Mouse (Mus musculus) retina, postnatal 7 days (tissue): ENCODE measurements at regions not wholly inside any gene's neighbourhood (a gene's known extent, or its start where the extent isn't known, plus 50 kb on each side); places are given as distances from the start of the nearest gene placed in this dataset.
A peak's percentile ranks its signal among the peaks of the same experiment; 100 is the strongest.
"Not testable (repeated sequence)": the region's sequence is repeated elsewhere in the genome, so short reads cannot be mapped to it uniquely, and the experiment has no call there.

Experiments
- DNase-seq: peaks from one replicate; pipeline ENCODE4 v3.0.0-alpha.2; 2012; ENCODE audit warnings: low read depth, low spot score

- peak; percentile 6 for DNase-seq
These were observed 140.9 kb downstream of the Sall1 start for GRCm38 (mm10) chr8:88903094-88903493.

DNA sequence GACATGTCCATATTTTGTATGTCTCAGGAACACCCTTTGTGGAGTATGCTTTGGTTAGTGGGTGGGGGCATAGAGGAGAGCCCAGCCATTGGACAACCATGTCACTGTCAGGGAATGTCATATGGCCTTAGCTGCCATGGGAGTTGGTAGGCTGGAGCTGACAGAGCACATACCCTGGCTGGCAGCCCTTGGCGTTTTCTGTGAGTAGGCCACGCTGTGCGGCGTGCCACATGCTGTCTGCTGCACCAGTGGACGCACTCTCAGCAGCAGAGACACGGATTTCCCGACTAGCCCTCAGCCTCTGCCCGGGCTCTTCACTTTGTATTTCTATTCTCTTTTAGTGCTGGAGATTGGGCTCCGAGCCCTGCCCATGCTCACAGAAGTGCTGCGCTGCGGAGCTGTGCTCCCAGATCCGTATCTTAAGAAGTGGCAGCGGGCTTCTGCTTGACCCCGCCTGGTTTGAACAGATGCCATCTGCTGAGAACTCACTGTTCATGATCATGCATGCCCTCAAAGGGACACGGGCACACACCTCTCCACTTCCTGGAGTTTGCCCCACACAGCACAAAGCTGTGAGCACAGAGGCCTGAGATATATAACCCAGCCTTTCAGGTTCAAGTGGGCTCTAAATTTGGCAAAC, 160.1 kb downstream of the Sall1 start:
- DNase-seq, result no peak

- DNase-seq, result no peak
These were observed 164.1 kb downstream of the Sall1 start for GRCm38 (mm10) chr8:88879857-88880256.

DNA sequence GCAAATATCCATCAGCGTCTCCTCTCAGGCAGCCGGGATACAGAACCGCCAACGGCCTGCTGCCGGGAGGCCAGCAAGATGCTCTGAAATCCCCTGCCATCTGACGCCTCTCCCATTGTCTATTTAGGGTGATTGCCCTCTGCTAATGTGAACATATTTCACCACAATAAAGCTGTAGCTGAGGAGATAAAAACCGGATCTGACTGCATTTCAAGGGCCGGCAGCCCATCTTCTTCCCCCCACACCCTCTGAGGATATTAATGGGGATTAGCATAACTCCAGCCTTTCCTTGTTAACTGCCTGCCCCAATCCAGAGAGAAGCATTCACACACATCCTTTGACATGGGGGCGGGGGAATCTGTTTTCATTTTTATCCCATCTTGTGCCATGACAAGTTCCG, 166.0 kb downstream of the Sall1 start:
- no peak for DNase-seq

DNA sequence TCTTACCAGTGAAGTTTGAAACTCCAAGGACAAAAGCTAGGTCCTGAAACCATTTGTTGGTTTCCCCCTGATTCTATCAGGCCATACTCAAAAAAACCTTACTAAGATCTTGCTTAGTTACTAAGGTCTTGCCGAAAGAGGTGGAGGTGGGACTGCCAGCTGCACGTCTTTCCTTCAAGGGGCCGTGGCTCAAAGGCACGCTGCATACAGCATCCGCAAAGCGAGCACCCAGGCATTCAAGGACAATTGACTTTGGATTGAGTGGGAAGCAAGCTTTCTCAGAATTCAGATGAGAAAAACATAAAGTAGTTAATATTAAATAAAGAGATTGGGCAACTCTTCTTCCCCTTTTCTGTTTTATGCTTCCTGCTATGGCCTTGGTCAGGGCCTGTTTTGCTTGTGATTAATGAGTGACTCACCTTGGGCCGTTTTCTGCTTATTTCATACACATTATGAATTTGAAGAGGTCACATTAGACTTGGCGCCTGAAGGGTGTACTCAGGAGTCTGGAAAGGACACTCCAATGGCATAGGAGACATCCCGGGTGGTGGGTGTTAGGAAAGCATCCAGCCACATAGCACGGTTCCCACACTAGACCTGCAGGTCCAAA, 166.1 kb downstream of the Cyld start:
- no peak for DNase-seq

DNA sequence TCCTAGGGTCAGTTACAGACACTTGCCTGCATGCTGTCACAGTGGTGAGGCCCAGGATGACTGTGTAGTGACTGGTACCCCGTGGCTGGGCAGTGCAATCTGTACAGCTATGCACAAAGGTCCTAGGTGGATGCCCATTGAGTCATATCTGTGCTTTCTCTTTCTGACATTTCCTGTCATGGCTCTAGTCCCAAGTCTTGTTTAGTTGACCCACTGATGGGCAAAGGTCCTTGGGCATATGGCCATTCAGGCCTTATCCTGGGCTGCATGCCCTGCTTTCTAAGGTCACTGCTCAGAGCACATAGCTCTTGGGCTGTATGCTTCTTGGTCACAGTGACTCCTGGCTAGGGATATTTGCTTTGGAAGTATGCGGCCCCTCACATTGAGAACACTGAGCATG, 160.4 kb downstream of the Cyld start:
- no peak for DNase-seq

DNA sequence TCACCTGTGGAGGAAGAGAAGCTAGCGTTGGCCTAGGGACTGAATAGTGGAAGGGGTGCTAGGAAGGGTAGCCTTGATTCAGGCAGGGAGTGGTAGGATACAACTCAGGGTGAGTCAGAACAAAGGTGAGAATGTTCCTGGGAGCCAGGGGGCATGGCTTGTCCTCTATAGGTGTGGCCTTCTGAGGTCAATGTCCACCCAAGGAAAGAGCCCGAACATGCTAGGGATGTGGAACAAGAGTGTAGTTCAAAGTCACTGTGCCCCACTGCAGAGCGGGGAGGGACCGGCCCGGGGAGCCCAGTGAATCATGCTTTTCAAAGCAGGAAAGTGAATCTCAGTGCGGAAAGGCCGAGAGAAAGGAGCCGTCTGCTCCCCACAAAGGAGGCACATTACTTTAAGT, 156.4 kb downstream of the Cyld start:
- DNase-seq, result no peak

- no peak for DNase-seq
These were observed 149.1 kb downstream of the Cyld start for GRCm38 (mm10) chr8:88845916-88846315.

GRCm38 (mm10) chr8:88844370-88844769, 147.5 kb downstream of the Cyld start:
- DNase-seq, result no peak

- DNase-seq, result no peak
These were observed 145.6 kb downstream of the Cyld start for GRCm38 (mm10) chr8:88842451-88842850.

DNA sequence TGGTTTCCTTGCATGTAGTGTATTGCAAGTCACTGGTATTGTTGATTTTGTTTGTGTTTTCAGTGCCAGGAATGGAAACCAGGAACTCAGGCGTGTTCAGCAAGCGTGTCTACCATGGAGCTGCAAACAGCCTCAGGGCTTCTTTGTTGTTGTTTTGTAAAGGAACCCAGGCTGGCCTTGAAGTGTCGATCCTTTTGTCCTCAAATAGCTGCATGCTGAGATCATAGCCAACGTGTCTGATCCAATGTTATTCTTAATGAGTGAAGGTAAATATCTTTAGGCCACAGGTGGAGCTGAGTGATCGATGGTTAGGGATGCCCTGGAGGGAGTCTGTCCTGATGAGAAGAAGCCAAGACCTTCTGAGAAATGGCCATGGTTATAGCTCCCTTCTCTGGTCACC, 143.3 kb downstream of the Cyld start:
- no peak for DNase-seq

DNA sequence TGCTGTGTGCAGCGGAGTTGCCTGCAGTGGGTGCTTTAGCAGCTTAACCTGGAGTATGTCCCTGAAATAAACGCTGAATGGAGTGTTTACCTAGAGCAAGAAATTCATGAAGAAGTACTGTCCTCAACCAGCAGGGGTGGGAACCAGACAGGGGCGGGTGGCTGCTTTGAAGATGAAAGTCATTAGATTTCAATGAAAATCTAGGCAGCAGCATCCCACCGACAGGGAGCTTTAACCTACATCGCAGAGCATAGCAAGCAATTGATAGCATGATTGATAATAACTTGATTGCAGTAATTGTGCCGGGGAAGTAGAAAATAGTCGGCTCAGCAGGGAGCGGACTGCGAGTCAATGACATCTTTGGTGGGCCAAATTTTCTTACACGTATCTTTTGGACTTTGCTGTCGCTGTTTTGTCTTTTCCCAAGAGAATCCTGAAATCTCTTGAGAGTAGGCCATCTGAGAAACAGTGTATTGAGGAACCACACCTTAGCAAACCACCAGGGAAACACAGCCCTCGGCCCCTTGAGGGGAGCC, 139.0 kb downstream of the Cyld start:
- no peak for DNase-seq

DNA sequence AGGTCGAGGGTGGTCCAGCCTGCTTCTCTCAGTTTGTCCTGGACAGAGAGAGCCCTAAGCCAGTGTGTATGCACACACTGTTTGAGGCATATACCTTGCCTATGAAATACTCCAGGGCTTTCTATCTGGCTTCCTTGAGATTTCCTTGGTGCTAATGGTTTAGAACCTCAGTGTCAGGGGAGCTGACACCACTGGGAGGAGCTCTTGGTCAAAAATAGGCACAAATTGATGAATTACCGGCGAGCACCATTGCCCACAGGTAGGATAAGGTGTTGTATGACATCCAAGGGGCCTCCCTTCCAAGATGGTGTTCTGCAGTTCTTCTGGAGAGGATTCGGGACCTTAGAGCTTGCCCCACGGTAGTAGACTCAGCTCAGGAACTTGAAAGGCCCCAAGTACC, 129.0 kb downstream of the Cyld start:
- DNase-seq, result no peak

DNA sequence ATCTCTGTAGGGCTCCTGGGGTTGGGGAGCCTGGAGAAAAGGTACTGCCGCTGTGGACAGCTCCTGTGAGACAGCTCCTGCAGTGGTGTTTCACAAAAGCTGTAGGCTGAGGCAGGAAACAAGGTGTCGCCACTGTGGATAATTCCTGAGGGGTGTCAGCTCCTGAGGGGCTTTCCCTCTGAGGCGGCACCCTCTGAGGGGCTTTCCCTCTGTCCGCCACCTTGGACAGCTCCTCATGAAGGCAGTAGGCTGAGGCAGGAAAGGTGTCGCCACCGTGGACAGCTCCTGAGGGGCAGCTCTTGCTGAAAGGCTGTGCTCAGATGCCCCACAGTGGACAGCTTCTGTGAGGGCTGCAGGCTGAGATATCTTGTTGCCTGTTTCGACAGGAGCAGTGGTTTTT, 127.1 kb downstream of the Cyld start:
- no peak for DNase-seq

DNA sequence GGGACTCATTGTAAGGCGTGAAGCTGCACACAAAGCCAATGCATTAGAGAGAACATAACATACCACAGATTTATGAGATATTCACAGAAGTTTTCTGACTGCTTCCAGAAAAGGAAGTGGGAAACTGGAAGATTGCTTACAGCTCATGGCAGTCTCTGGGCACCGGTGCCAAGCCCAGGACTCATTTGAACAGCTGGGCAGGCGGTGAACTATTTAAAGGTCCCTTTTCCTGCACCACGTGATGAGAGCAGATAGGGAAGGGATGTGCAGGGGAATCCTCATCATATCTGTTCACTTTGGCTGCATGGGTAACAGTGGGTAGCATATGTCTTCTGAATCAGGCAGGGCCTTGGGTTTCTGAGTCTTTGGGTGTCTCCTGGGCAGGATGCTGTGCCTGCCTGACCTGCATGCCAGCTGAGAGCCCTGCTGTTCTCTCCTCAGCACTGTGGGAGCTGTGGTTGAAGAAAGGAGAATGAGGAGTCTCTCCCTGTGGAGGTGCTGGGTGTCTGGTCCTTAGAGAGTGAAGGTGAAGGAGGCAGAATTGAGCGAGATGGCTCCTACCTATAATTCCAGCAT, 123.5 kb downstream of the Cyld start:
- DNase-seq, result no peak

- no peak for DNase-seq
These were observed 119.6 kb downstream of the Cyld start for GRCm38 (mm10) chr8:88816461-88816860.

- DNase-seq, result no peak
These were observed 117.4 kb downstream of the Cyld start for GRCm38 (mm10) chr8:88814246-88814645.

- DNase-seq, result no peak
These were observed 116.3 kb downstream of the Cyld start for GRCm38 (mm10) chr8:88812901-88813676.

DNA sequence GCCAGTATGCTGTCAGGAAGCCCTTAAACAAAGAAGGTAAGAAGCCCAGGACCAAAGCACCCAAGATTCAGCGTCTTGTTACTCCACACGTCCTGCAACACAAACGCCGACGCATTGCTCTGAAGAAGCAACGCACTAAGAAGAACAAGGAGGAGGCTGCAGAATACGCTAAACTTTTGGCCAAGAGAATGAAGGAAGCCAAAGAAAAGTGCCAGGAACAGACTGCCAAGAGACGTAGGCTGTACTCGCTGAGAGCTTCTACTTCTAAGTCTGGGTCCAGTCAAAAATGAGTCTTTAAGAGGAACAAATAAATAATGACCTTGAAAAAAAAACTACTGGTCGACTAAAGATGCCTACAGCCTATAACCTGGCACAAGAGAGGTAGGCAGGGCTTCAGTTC, 110.0 kb downstream of the Cyld start:
- DNase-seq, result not testable (repeated sequence)
